Mouse (Mus musculus): ENCODE results near the gene Rnf44. TPM values are rescaled to one million over a fixed set of nuclear protein-coding genes. Genes with fewer than 3 reads are reported as not detected.

Gene Rnf44
- 28.0 and 31.9 TPM in 2 replicates for polyA plus RNA-seq (2015; fragmentation: Nextera tagmentation; extraction: Ambion mirVana)

GRCm38 (mm10) chr13:54693558-54694347 lies at the start of gene Rnf44:
TSS of gene Rnf44 (minus strand) at chr13:54693907.

GRCm38 (mm10) chr13:54701243-54701642 lies 7.5 kb upstream of the Rnf44 start, which contains the start of gene Cdhr2:
TSS of gene Cdhr2 (plus strand) at chr13:54701461.

Other genes with a start within 250 kb of the Rnf44 start
- gene Thoc3, start 225.1 kb downstream of the Rnf44 start, polyA plus RNA-seq (2015; fragmentation: Nextera tagmentation; extraction: Ambion mirVana): 42.1 and 50.7 TPM in 2 replicates
- gene Simc1, start 190.1 kb downstream of the Rnf44 start, polyA plus RNA-seq (2015; fragmentation: Nextera tagmentation; extraction: Ambion mirVana): 3.4 and 3.6 TPM in 2 replicates
- gene 4833439L19Rik, start 128.5 kb downstream of the Rnf44 start, polyA plus RNA-seq (2015; fragmentation: Nextera tagmentation; extraction: Ambion mirVana): 116 and 118 TPM in 2 replicates
- 9.4 and 10.5 TPM in 2 replicates for gene Arl10, start 118.9 kb downstream of the Rnf44 start, polyA plus RNA-seq (2015; fragmentation: Nextera tagmentation; extraction: Ambion mirVana)
- gene Nop16, start 103.8 kb downstream of the Rnf44 start, polyA plus RNA-seq (2015; fragmentation: Nextera tagmentation; extraction: Ambion mirVana): 35.7 and 42.3 TPM in 2 replicates
- gene Higd2a, start 103.7 kb downstream of the Rnf44 start, polyA plus RNA-seq (2015; fragmentation: Nextera tagmentation; extraction: Ambion mirVana): 234 and 246 TPM in 2 replicates
- 51.2 and 64.8 TPM in 2 replicates for gene Cltb, start 82.6 kb downstream of the Rnf44 start, polyA plus RNA-seq (2015; fragmentation: Nextera tagmentation; extraction: Ambion mirVana)
- gene Faf2, start 72.1 kb downstream of the Rnf44 start, polyA plus RNA-seq (2015; fragmentation: Nextera tagmentation; extraction: Ambion mirVana): 26.5 and 27.8 TPM in 2 replicates
- gene Cdhr2, start 7.6 kb upstream of the Rnf44 start, polyA plus RNA-seq (2015; fragmentation: Nextera tagmentation; extraction: Ambion mirVana): not detected in 2 replicates
- 0.10 and 0.15 TPM in 2 replicates for gene Gprin1, start 56.0 kb upstream of the Rnf44 start, polyA plus RNA-seq (2015; fragmentation: Nextera tagmentation; extraction: Ambion mirVana)
- gene Sncb, start 72.7 kb upstream of the Rnf44 start, polyA plus RNA-seq (2015; fragmentation: Nextera tagmentation; extraction: Ambion mirVana): not detected in 2 replicates
- gene Eif4e1b, start 90.1 kb upstream of the Rnf44 start, polyA plus RNA-seq (2015; fragmentation: Nextera tagmentation; extraction: Ambion mirVana): not detected in 2 replicates
- 13.8 and 17.9 TPM in 2 replicates for gene Tspan17, start 95.5 kb upstream of the Rnf44 start, polyA plus RNA-seq (2015; fragmentation: Nextera tagmentation; extraction: Ambion mirVana)

Data from skeletal muscle tissue, postnatal 0 days (tissue).